Mouse (Mus musculus) forebrain, embryonic 14.5 days (tissue): ENCODE measurements at regions not wholly inside any gene's neighbourhood (a gene's known extent, or its start where the extent isn't known, plus 50 kb on each side); places are given as distances from the start of the nearest gene placed in this dataset.

Source experiments
- ATAC-seq: fragments of 200-750 bp; cut with Nextera tagmentation; 2 replicates; pipeline ENCODE4 v1.8.0; 2017; ENCODE audit warnings: mild to moderate bottlenecking, moderate library complexity
- DNase-seq: peaks from one replicate; pipeline ENCODE4 v3.0.0-alpha.2; 2015; ENCODE audit warnings: low spot score
- H3K27ac ChIP-seq: fragments of 300-500 bp; sonication (generic); 2 replicates; pipeline ENCODE4 v1.5.1; 2014; ENCODE audit warnings: low read depth, mild to moderate bottlenecking, control low read depth, low read length, moderate library complexity
- H3K27me3 ChIP-seq: fragments of 300-500 bp; sonication (generic); replicated peaks from 2 replicates; pipeline ENCODE4 v1.6.1; 2014; ENCODE audit warnings: low read length, control low read depth, mixed read lengths; ENCODE audit not compliant: control insufficient read depth, insufficient read depth
- H3K36me3 ChIP-seq: fragments of 300-500 bp; sonication (generic); 2 replicates; pipeline ENCODE4 v1.6.1; 2014; ENCODE audit warnings: low read length, control low read depth; ENCODE audit not compliant: control insufficient read depth, insufficient read depth
- H3K4me1 ChIP-seq: fragments of 300-500 bp; sonication (generic); 2 replicates; pipeline ENCODE4 v1.6.1; 2014; ENCODE audit warnings: antibody characterized with exemption, low read length, control low read depth; ENCODE audit not compliant: control insufficient read depth, insufficient read depth
- H3K4me2 ChIP-seq: fragments of 300-500 bp; sonication (generic); 2 replicates; pipeline ENCODE4 v1.6.1; 2014; ENCODE audit warnings: mild to moderate bottlenecking, control low read depth, low read length
- H3K4me3 ChIP-seq: fragments of 300-500 bp; sonication (generic); 2 replicates; pipeline ENCODE4 v1.5.1; 2014; ENCODE audit warnings: low read depth, low read length, control low read depth
- H3K9ac ChIP-seq: fragments of 300-500 bp; sonication (generic); 2 replicates; pipeline ENCODE4 v1.6.1; 2014; ENCODE audit warnings: mild to moderate bottlenecking, low read length, control low read depth, moderate library complexity
- H3K9me3 ChIP-seq: fragments of 300-500 bp; sonication (generic); replicated peaks from 2 replicates; pipeline ENCODE4 v1.6.1; 2016; ENCODE audit warnings: low read length, control low read depth, mixed read lengths; ENCODE audit not compliant: control insufficient read depth
- WGBS: fragments of 180-500 bp; shearing (Covaris S2); extraction: QIAGEN DNeasy Blood & Tissue Kit; methylation state at CpG from one replicate; pipeline ENCODE4 v1.1.7; 2014; 5-methylcytosine and 5-hydroxymethylcytosine counted together

GRCm38 (mm10) chr15:62461398-62462051 lies 1383.5 kb downstream of the Gsdmc2 start:
- Histone ChIP-seq H3K4me1 (peaks cover 4% of the 10 kb centered on the region), H3K4me2 (no peak overlapping the region), H3K4me3 (no peak overlapping the region), H3K9ac (no peak overlapping the region), H3K36me3 (no peaks in the 10 kb centered on the region), H3K9me3 (no peaks in the 10 kb centered on the region), H3K27ac (no peak overlapping the region), H3K27me3 (no peaks in the 10 kb centered on the region)
- no peak for ATAC-seq
- 85% methylated on average over 7 of the region's 7 CpGs for WGBS
- no peak for DNase-seq

- no peaks in the 10 kb centered on the region for H3K27me3 ChIP-seq
- H3K9ac ChIP-seq: no peak overlapping the region
- DNase-seq (no peak), ATAC-seq (no peak)
- no peak overlapping the region for H3K4me2 ChIP-seq
- H3K9me3 ChIP-seq: no peaks in the 10 kb centered on the region
- H3K27ac ChIP-seq: no peak overlapping the region
- 76% methylated on average over 2 of the region's 2 CpGs for WGBS
- no peaks in the 10 kb centered on the region for H3K36me3 ChIP-seq
- no peak overlapping the region for H3K4me3 ChIP-seq
- peaks cover 4% of the 10 kb centered on the region for H3K4me1 ChIP-seq
Measured at GRCm38 (mm10) chr15:62460724-62461123, 1384.3 kb downstream of the Gsdmc2 start.

- DNase-seq (no peak), ATAC-seq (no peak)
- peaks cover 4% of the 10 kb centered on the region for H3K4me1 ChIP-seq
- H3K27me3 ChIP-seq: no peaks in the 10 kb centered on the region
- H3K9me3 ChIP-seq: no peaks in the 10 kb centered on the region
- no peaks in the 10 kb centered on the region for H3K36me3 ChIP-seq
- no peak overlapping the region for H3K4me3 ChIP-seq
- H3K27ac ChIP-seq: no peak overlapping the region
- H3K9ac ChIP-seq: no peak overlapping the region
- no peak overlapping the region for H3K4me2 ChIP-seq
- WGBS: 75% methylated on average over 6 of the region's 6 CpGs
Measured at GRCm38 (mm10) chr15:62460026-62460607, 1384.9 kb downstream of the Gsdmc2 start.

- Histone ChIP-seq H3K27ac (no peak overlapping the region), H3K27me3 (no peaks in the 10 kb centered on the region), H3K36me3 (no peaks in the 10 kb centered on the region), H3K4me2 (no peak overlapping the region), H3K4me1 (peaks cover under 1% of the 10 kb centered on the region), H3K9me3 (no peaks in the 10 kb centered on the region), H3K9ac (no peak overlapping the region), H3K4me3 (no peak overlapping the region)
- no peak for DNase-seq
- 78% methylated on average over 2 of the region's 2 CpGs for WGBS
- ATAC-seq: no peak
Measured at GRCm38 (mm10) chr15:62457990-62458389, 1387.0 kb downstream of the Gsdmc2 start.

DNA sequence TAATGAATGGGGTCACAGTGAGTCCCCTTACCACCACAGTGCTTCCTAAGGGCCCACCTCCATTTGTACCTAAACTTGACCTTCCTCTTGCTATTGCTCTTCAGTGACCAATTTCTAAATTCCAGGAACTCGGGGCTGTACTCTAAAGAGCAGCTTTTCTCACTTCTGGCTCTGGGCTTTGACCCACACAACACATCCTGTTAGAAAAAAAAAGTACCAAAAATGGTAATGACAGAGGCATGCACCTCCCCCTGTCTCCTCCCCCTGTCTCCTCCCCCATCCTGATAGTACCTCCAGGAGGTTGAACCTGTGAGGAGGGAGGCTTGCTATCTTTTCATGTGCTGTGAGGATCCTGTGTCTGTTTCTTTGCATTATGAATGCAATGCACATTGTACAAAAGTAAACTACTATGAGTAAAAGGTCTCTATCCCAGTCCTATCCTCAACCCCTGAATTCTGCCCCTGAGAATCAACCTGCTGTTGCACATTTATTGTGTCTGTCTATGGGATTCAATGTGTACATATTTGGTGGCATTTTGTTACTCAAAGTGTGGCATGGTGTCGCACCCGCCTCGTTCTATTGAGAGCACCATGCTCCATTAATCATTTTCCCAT lies 1387.8 kb downstream of the Gsdmc2 start:
- Histone ChIP-seq H3K27me3 (no peaks in the 10 kb centered on the region), H3K4me1 (no peaks in the 10 kb centered on the region; the same call in 1 of the 2 replicates), H3K4me2 (no peak overlapping the region), H3K36me3 (no peaks in the 10 kb centered on the region), H3K9ac (no peak overlapping the region), H3K4me3 (no peak overlapping the region), H3K27ac (no peak overlapping the region), H3K9me3 (no peaks in the 10 kb centered on the region)
- no peak for ATAC-seq
- 62% methylated on average over 4 of the region's 4 CpGs for WGBS
- DNase-seq: no peak

GRCm38 (mm10) chr15:62456020-62456419 lies 1389.0 kb downstream of the Gsdmc2 start:
- H3K4me1 ChIP-seq: no peaks in the 10 kb centered on the region
- H3K9ac ChIP-seq: no peak overlapping the region
- WGBS: 71% methylated on average over 1 of the region's 1 CpGs
- H3K27ac ChIP-seq: no peak overlapping the region
- H3K4me3 ChIP-seq: no peak overlapping the region
- H3K27me3 ChIP-seq: no peaks in the 10 kb centered on the region
- no peak for DNase-seq
- H3K36me3 ChIP-seq: no peaks in the 10 kb centered on the region
- H3K4me2 ChIP-seq: no peak overlapping the region
- no peak for ATAC-seq
- no peaks in the 10 kb centered on the region for H3K9me3 ChIP-seq

DNA sequence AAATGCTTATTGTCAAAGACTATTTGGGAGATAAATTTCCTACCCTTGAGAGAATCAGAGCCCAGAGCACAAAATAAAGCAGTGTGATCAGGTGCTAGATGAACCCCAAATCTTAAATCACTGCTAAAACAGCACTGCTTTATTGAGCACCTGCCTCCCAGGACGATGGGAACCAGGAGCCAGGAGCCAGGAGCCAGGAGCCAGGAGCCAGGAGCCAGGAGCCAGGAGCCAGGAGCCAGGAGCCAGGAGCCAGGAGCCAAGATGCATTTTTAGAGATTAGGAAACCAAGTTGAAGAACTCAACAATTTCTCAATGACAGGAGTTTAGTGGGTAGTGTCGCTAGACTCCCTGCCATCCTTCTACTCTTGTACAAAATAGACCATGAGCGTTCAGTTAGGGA lies 1396.9 kb downstream of the Gsdmc2 start:
- Histone ChIP-seq H3K27ac (no peak overlapping the region), H3K4me2 (no peak overlapping the region), H3K4me3 (no peak overlapping the region), H3K4me1 (no peaks in the 10 kb centered on the region), H3K9ac (no peak overlapping the region), H3K36me3 (no peaks in the 10 kb centered on the region), H3K9me3 (no peaks in the 10 kb centered on the region), H3K27me3 (no peaks in the 10 kb centered on the region)
- ATAC-seq: no peak
- DNase-seq: no peak
- WGBS: 83% methylated on average over 3 of the region's 3 CpGs

- H3K4me3 ChIP-seq: no peak overlapping the region
- DNase-seq: no peak
- 89% methylated on average over 5 of the region's 5 CpGs for WGBS
- no peaks in the 10 kb centered on the region for H3K4me1 ChIP-seq
- H3K9me3 ChIP-seq: no peaks in the 10 kb centered on the region
- H3K36me3 ChIP-seq: no peaks in the 10 kb centered on the region
- no peak overlapping the region for H3K9ac ChIP-seq
- no peak for ATAC-seq
- no peak overlapping the region for H3K4me2 ChIP-seq
- H3K27me3 ChIP-seq: no peaks in the 10 kb centered on the region
- H3K27ac ChIP-seq: no peak overlapping the region
Measured at GRCm38 (mm10) chr15:62439211-62439610, 1405.8 kb downstream of the Gsdmc2 start.

GRCm38 (mm10) chr15:62436631-62437030 lies 1408.3 kb downstream of the Gsdmc2 start:
- no peak overlapping the region for H3K27ac ChIP-seq
- no peak for DNase-seq
- 91% methylated on average over 5 of the region's 5 CpGs for WGBS

More at GRCm38 (mm10) chr15:62436631-62437030, 1408.3 kb downstream of the Gsdmc2 start:
- H3K27me3 ChIP-seq: no peaks in the 10 kb centered on the region
- no peak overlapping the region for H3K9ac ChIP-seq
- no peaks in the 10 kb centered on the region for H3K36me3 ChIP-seq
- no peaks in the 10 kb centered on the region for H3K4me1 ChIP-seq
- no peak for ATAC-seq
- H3K9me3 ChIP-seq: no peaks in the 10 kb centered on the region
- H3K4me3 ChIP-seq: no peak overlapping the region
- no peak overlapping the region for H3K4me2 ChIP-seq
